Mouse (Mus musculus): ENCODE data around the gene Lrp10. TPM values are rescaled to one million over a fixed set of nuclear protein-coding genes. Genes with fewer than 3 reads are reported as not detected.
A peak's percentile ranks its signal among the peaks of the same experiment; 100 is the strongest.

The Lrp10 gene
- total RNA-seq, 2 experiments from 2014 or later: 27.9 to 36.5 TPM

DNA sequence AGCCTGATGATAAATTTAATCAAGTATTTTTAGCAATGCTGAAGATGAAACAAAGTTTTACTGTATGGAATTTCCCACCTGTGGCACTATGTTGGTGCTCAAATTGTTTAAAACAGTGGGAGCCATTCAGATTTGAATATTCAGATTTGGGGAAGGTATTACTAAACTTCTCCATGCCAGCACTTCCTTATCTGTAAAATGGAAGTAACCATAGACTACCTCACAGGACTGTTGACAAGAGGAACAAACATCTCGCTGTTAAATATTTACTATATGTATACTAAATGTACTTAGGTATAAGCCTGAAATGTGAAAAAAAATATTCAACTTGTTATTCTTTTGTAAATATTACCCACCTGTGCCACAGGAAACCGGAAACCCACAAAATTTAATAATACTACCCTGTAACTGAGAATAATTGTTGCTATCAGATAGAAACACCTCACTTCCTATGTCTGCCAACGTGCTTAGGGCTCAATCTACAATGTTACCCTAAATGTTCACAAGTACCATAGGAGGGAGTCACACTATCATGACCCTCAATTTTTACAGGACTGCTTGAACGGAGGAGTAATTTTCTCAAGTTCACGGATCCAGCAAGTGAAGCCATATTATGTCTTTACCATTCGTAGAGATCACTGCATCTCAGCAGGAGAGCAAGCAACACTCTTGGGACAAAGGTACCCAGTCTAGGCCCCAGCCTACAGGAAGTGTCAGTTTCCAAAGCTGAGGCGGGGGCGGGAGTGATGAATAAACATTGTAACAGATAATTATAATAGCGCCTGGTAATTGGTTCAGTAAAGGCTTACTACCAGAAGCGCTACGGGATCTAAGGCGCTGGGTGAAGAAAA is 604 bp upstream of the Lrp10 start:
- DNase-seq: no peak
- H3K27ac ChIP-seq: peak overlapping the region; percentile 90
- no peak for TF ChIP-seq CTCF (IDR thresholded peaks at IDR 0.05)
- intact Hi-C loops (cut with DNase I): loop anchor here (5.0 kb wide), 1 partner anchor 49 kb away; no protein-coding TSS in a partner anchor
- peak overlapping the region; percentile 98 for H3K4me3 ChIP-seq

DNA sequence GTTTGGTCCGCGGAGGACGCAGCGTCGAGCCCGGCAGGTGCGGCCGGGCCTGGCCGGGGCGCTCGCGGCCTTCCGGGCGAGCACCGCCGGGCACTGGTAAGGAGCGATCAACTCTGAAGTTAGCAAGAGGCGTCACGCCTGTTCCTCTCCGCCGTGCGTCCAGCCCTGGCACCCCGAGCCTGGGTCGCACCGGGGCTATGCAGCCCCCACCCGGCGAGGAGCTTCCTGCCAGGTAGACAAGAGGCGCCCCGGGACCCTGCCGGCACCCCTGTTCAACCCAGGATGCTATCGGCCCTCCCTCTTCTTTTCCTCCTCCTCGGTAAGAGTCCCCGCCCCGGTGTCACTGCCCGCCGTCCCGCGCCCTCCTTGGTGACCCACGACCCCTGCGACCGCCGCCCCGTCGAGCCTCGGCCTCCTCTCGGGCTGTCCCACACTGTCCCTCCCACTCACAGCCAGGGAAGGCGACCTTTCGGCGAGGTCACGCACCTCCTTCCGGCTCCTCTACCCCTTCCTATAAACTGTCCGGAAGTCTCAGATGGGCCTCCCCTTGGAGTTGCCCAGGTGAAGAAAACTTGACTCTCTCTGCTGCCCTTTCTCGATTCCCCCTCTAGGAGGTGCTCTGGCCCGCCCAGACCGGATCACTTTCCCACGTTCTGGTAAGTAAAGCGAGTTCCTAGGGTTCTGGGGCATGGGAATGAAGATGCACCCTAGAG is 512 bp downstream of the Lrp10 start:
- peak; percentile 73 for TF ChIP-seq CTCF (IDR thresholded peaks at IDR 0.05)
- intact Hi-C loops (cut with DNase I): loop anchor here (5.0 kb wide), 1 partner anchor 48 kb away; no protein-coding TSS in a partner anchor
- peak overlapping the region; percentile 90 for H3K27ac ChIP-seq

DNA sequence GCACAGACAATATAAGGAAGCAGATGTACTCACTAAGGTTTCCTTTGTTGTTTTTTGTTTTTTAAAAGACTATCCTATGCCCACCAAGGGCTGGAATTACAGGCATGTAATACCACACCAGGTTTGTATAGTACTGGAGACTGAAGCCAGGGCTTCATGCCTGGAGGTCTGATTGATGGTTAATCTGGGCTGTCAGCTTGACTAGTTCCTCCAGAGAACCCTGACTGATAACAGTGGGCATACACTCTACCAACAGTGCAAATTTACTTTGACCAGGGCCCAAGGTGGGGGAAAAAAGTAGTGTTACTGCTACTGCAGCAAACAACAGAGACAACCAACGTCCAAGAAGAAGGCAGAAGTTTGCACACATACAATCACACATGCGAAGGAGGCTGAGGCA is 7.5 kb downstream of the Lrp10 start:
- Histone ChIP-seq H3K27ac (no peak overlapping the region), H3K4me3 (no peak overlapping the region)
- intact Hi-C loops (cut with DNase I): no loop called here
- no peak for DNase-seq
- TF ChIP-seq CTCF (IDR thresholded peaks at IDR 0.05): no peak

More for the DNA sequence above, 512 bp downstream of the Lrp10 start:
- DNase-seq: peak; percentile 76
- H3K4me3 ChIP-seq: peak overlapping the region; percentile 98

DNA sequence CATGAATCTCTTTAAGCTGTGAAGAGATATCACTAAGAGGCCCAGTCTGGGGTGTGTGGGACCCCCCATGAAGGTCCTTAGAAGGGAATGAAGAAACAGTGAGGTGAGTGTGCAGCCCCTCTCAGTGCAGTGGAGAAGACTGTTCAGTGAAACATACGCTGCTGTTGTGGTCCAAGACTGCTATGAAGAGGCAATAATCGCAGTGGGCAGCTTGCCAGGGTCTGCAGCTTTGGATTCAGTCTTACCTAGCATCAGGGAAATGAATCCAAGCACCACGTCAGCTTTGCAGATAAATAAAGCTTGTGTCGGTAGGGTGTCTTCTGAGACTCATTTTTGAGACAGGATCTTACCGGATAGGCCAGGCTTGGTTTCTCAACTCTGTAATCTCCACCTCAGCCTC is 8.7 kb downstream of the Lrp10 start:
- intact Hi-C loops (cut with DNase I): no loop called here
- no peak for DNase-seq
- Histone ChIP-seq H3K27ac (no peak overlapping the region), H3K4me3 (no peak overlapping the region)
- no peak for TF ChIP-seq CTCF (IDR thresholded peaks at IDR 0.05)

DNA sequence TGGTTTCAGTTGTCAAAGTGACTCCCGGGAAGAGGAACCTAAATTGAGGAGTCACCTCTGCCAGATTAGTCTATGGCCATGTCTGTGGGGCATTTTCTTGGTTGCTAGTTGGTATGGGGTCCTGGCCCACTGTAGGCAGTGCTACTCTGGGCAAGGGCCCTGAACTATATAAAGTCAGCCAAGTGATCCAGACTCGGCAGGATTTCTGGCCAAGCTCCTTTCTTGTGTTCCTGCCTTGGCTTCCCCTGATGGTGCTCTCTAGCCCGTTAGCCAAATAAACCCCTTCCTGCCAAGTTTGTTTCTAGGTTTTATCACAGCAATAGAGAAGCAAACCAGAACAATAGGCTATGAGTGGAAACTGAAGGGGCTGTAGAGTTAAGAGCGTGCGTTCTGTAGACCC is 10.8 kb downstream of the Lrp10 start:
- no peak for DNase-seq
- Histone ChIP-seq H3K4me3 (no peak overlapping the region), H3K27ac (no peak overlapping the region)
- no peak for TF ChIP-seq CTCF (IDR thresholded peaks at IDR 0.05)
- intact Hi-C loops (cut with DNase I): no loop called here

DNA sequence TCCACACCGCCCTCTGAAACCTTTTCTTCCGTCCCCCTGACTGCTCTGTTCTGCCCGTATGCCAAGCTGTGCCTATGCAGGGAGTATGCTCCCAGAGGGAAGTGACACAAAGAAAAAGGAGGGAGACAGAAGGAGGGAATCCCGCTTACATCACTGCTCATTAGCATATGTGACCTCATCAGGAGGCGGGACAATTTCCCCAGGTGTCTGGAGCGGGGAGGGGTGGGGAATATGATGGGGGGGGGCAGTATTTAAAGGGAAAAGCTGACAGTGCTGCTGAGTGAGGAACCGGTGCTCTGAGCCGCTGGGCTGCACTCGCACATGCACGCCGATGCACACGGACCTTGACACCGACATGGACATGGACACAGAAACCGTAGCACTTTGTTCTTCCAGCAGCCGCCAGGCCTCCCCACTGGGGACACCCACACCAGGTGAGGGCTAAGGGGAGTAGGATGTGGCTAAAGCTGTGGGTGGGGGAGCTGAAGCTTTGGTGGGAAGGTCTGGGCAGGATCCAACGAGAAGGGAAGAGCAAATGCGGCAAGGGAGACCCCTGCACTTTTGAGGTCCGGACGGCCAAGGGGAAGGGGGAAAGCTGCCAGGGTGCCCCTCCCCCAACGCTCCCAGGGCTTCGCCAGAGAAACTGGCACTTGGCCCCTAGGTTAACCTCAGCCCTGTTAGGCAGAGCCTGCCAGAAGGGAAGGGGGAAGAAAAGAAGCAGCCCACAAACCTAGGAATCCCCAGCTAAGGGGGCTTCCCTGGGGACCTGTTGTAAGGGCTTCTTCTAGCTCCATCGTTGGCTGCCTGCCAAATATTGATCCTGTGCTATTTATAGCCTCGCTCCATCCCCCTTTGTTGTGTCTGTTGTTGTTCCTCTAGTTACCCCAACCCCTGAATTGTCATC is 12.3 kb downstream of the Lrp10 start, which contains the start of gene Rem2:
Rem2 (plus strand) TSS at position 160 of the 904 bp plus-strand sequence.
- TF ChIP-seq CTCF (IDR thresholded peaks at IDR 0.05): no peak
- intact Hi-C loops (cut with DNase I): no loop called here
- H3K4me3 ChIP-seq: peak within 1 kb of the TSS; percentile 52
- DNase-seq: peak; percentile 22
- H3K27ac ChIP-seq: no peak within 1 kb of the TSS

DNA sequence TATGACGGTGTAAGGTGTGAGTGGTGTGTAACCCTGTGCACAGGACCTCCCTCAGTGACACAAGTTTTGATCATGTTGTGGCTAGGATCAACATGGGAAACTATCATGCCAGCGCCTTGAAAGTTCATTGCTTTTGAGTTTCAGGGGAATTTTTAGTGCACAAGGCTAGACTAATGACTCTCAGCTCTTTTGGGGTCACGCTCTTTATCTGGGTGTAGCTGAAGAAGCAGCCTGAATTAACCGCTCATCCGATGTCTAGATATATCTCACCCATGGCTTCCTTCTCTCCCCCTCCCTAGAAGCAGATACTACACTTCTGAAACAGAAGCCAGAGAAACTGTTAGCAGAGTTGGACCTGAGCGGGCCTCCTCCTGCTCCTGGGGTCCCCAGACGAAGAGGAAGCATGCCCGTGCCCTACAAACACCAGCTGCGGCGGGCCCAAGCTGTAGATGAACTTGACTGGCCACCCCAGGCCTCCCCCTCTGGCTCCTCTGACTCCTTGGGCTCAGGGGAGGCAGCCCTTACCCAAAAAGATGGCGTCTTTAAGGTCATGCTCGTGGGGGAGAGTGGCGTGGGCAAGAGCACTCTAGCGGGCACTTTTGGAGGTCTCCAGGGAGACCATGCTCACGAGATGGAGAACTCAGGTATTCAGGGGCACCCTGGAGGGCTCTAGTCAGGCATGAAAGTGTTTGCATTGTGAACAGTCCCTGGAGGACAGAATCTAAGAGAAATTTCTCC is 13.4 kb downstream of the Lrp10 start:
- intact Hi-C loops (cut with DNase I): no loop called here
- no peak for TF ChIP-seq CTCF (IDR thresholded peaks at IDR 0.05)

DNA sequence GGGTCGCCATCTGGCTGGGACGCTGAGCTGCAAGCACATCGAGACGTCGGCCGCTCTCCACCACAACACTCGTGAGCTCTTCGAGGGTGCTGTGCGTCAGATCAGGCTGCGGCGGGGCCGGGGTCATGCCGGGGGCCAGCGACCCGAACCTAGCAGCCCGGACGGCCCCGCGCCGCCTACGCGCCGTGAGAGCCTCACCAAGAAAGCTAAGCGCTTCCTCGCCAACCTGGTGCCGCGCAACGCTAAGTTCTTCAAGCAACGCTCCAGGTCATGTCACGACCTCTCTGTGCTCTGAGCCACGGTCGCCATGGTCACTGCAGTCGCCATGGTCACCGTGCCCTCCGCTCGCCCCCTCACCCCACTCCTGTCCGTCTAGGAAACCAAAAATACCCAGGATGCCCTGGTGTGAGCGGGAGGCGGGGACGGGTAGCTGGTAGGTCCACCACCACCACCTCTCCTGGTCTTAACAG is 15.5 kb downstream of the Lrp10 start:
- TF ChIP-seq CTCF (IDR thresholded peaks at IDR 0.05): no peak
- intact Hi-C loops (cut with DNase I): no loop called here
- no peak for DNase-seq
- H3K27ac ChIP-seq: no peak overlapping the region
- H3K4me3 ChIP-seq: peak overlapping the region; percentile 67

More for the DNA sequence above, 13.4 kb downstream of the Lrp10 start:
- Histone ChIP-seq H3K4me3 (no peak overlapping the region), H3K27ac (no peak overlapping the region)
- DNase-seq: no peak

DNA sequence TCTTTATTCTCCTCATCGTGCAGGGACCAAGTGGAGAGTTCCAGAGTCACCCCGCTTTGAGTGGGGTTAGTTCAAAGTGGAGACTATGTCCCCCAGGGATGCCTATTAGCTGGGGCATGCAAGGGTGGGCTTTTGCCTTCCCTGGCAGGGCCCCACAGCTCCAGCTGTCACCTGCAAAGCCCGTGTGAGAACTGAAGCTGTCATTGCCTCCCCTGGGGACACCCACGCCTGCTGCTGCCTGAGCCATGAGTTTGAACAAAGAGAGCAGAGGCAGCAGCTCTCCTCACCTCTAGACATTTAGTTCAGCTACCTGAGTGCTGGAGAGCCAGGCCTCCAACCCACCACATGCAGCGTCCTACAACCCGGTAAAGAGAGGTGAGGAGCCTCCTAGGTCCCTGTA is 16.7 kb downstream of the Lrp10 start:
- no peak for TF ChIP-seq CTCF (IDR thresholded peaks at IDR 0.05)
- H3K4me3 ChIP-seq: no peak overlapping the region
- intact Hi-C loops (cut with DNase I): no loop called here
- DNase-seq: no peak
- H3K27ac ChIP-seq: no peak overlapping the region

DNA sequence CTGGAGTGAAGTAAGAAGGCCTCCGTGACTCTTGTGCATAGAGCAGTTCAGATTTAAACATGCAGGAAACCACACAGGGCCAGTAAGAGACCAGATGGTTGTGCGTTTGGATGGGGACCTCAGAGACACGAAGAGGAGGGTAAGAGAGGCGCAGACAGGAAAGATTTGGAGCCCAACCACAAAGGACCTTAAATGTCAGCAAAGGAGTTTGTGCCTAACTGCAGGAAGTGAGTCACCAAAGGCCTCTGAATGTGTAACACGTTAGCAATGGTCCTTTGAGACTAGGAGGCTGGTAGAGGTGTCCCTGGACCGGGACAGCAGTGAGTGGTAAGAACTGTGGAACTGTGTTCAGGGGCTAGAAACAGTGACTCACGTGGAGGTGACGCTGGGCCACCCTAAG is 17.5 kb downstream of the Lrp10 start:
- Histone ChIP-seq H3K27ac (no peak overlapping the region), H3K4me3 (no peak overlapping the region)
- intact Hi-C loops (cut with DNase I): no loop called here
- no peak for DNase-seq
- TF ChIP-seq CTCF (IDR thresholded peaks at IDR 0.05): no peak

DNA sequence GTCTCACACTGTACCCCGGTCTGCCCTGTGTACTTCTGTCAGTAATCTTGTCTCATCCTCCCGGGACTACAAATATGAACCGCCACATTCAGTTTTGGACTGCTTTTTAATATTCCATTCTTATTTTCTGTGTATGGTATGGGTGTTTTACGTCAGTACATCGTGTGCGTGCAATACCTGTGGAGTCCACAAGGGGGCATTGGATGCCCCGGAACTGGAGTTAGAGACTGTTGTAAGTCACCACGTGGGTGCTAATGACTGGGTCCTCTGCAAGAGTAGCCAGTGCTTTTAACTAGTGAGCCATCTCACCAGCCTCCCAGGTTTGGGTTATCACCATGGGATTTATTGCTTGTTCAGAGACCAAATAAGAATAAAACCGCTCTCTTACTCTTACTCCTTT is 18.6 kb downstream of the Lrp10 start:
- intact Hi-C loops (cut with DNase I): no loop called here
- peak; percentile 72 for TF ChIP-seq CTCF (IDR thresholded peaks at IDR 0.05)
- no peak overlapping the region for H3K27ac ChIP-seq
- no peak for DNase-seq
- H3K4me3 ChIP-seq: no peak overlapping the region

DNA sequence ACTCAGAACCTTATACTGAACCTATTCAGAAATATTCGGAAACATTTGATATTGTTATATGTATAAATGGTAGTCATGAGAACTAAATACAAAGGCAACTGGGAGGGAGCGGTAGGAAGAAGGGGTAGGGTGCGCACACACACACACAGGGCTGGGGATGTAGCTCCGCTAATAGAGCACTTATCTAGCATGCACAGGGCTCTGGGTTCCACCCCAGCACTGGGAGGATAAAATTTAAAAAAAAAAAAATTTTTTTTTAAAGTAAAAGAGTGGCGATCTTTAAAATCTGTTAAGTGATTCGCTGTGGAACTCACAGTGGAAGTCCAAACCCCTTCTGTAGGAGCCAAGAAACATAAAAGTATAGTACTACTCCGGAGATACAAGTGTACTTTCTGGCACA is 22.0 kb downstream of the Lrp10 start:
- no peak for TF ChIP-seq CTCF (IDR thresholded peaks at IDR 0.05)
- intact Hi-C loops (cut with DNase I): no loop called here
- Histone ChIP-seq H3K4me3 (no peak overlapping the region), H3K27ac (no peak overlapping the region)
- no peak for DNase-seq

Data from gastrocnemius, adult 2 months (tissue).